8 mouse cellular contexts compared by ENCODE assay signal in genomic region chr10:94036375-94036758, GRCm38 (mm10). TPM values are rescaled to one million over a fixed set of nuclear protein-coding genes. Genes with fewer than 3 reads are reported as not detected.
DNase-seq lines count a peak whose midpoint lies in the region; ATAC-seq and TF ChIP-seq lines count a peak whose summit lies in the region.

No protein-coding gene starts in this region.

- H3K9ac ChIP-seq in heart, embryonic 13.5 days, result peak overlapping the region; percentile 93
- H3K9ac ChIP-seq in neural tube, embryonic 13.5 days, result peak overlapping the region; percentile 81

- peaks cover 32% of the 10 kb centered on the region for H3K4me1 ChIP-seq in heart, embryonic 13.5 days
- peaks cover 42% of the 10 kb centered on the region for H3K4me1 ChIP-seq in neural tube, embryonic 13.5 days (replicated peaks)

- peak overlapping the region; percentile 73 for H3K4me2 ChIP-seq in heart, embryonic 13.5 days
- peak overlapping the region; percentile 69 for H3K4me2 ChIP-seq in neural tube, embryonic 13.5 days

- H3K9me3 ChIP-seq in heart, embryonic 13.5 days, result no peaks in the 10 kb centered on the region
- no peaks in the 10 kb centered on the region for H3K9me3 ChIP-seq in neural tube, embryonic 13.5 days

- no peaks in the 10 kb centered on the region for H3K27me3 ChIP-seq in heart, embryonic 13.5 days (replicated peaks)
- H3K27me3 ChIP-seq in C2C12 (ENCODE audit: control insufficient read depth, insufficient read depth, insufficient read length), result no peaks in the 10 kb centered on the region
- no peaks in the 10 kb centered on the region for H3K27me3 ChIP-seq in neural tube, embryonic 13.5 days

- TF ChIP-seq CTCF in C2C12 (IDR thresholded peaks at IDR 0.05; ENCODE audit: control insufficient read depth, insufficient read depth, insufficient read length), result no peak

- under 1% methylated on average over 32 of the region's 32 CpGs for WGBS in heart, embryonic 13.5 days
- WGBS in neural tube, embryonic 13.5 days, result under 1% methylated on average over 32 of the region's 32 CpGs

- H3K27ac ChIP-seq in heart, embryonic 13.5 days (replicated peaks), result peak overlapping the region; percentile 77
- H3K27ac ChIP-seq in neural tube, embryonic 13.5 days (replicated peaks), result peak overlapping the region; percentile 71

- H3K36me3 ChIP-seq in heart, embryonic 13.5 days, result peaks cover 6% of the 10 kb centered on the region; the same call in 1 of the 2 replicates
- H3K36me3 ChIP-seq in C2C12 (ENCODE audit: control insufficient read depth, insufficient read depth), result peaks cover under 1% of the 10 kb centered on the region
- H3K36me3 ChIP-seq in neural tube, embryonic 13.5 days, result no peaks in the 10 kb centered on the region; the same call in 1 of the 2 replicates

- peaks cover 15% of the 10 kb centered on the region for H3K79me3 ChIP-seq in C2C12 (ENCODE audit: low read depth)

- peaks cover 42% of the 10 kb centered on the region for H3K79me2 ChIP-seq in C2C12 (ENCODE audit: control insufficient read depth, insufficient read depth)

- no peak; the same call in 1 of the 2 replicates for ATAC-seq in heart, embryonic 13.5 days (ENCODE audit: extremely low read depth, insufficient number of reproducible peaks, low FRiP score, low TSS enrichment)
- ATAC-seq in neural tube, embryonic 13.5 days (ENCODE audit: low read depth), result peak; percentile 41; the same call in 1 of the 2 replicates

- peak overlapping the region; percentile 95 for H3K4me3 ChIP-seq in heart, embryonic 13.5 days
- peak overlapping the region; percentile 63 for H3K4me3 ChIP-seq in C2C12 (ENCODE audit: insufficient read depth, poor library complexity, severe bottlenecking)
- peak overlapping the region; percentile 80 for H3K4me3 ChIP-seq in neural tube, embryonic 13.5 days

- DNase-seq in heart, adult 8-10 months (ENCODE audit: low spot score), result no peak
- DNase-seq in c-Kit-positive CD71-positive TER-119-negative erythroid progenitor cells, embryonic 14.5 days (ENCODE audit: low read depth), result peak; percentile 15
- DNase-seq in induced T-regulatory cell, adult 2 months (ENCODE audit: low read depth), result peak; percentile 57
- no peak for DNase-seq in cerebellum, postnatal 36 days
- DNase-seq in natural killer cell, adult 2 months (ENCODE audit: low spot score in 2 of 2), result no peak

- H3ac ChIP-seq in C2C12 (ENCODE audit: control insufficient read depth, insufficient read length, low read depth), result peak overlapping the region; percentile 99

TF ChIP-seq in C2C12, 6 proteins besides CTCF, POLR2A, EP300 and RAD21:
- TF ChIP-seq CEBPB (IDR thresholded peaks at IDR 0.05; ENCODE audit: low read depth), result no peak

RNA-seq across cellular contexts. Expression of gene Fgd6, which starts 0.6 kb away (rescaled TPM):
- 2.1 and 2.2 TPM in 2 replicates for polyA plus RNA-seq in heart, embryonic 13.5 days (2015; fragmentation: Nextera tagmentation; extraction: Ambion mirVana)
- total RNA-seq in heart, adult 8-10 months (2022), result 1 to 10 TPM; 5.4 to 6.2 (median 5.7) TPM
- polyA plus RNA-seq in C2C12 (2012; fragmentation: generic; extraction: Trizol), result 1.3 TPM
- polyA plus RNA-seq in neural tube, embryonic 13.5 days (2015; fragmentation: Nextera tagmentation; extraction: Ambion mirVana), result 2.7 and 3.2 TPM in 2 replicates

RNA-seq across cellular contexts. Expression of gene Vezt, which starts 0.8 kb away (rescaled TPM):
- 21.2 and 23.2 TPM in 2 replicates for polyA plus RNA-seq in heart, embryonic 13.5 days (2015; fragmentation: Nextera tagmentation; extraction: Ambion mirVana)
- total RNA-seq in heart, adult 8-10 months (2022), result 10 to 100 TPM; 38.7 to 42.8 (median 41.4) TPM
- 10.2 TPM for polyA plus RNA-seq in C2C12 (2012; fragmentation: generic; extraction: Trizol)
- 49.9 and 61.0 TPM in 2 replicates for polyA plus RNA-seq in neural tube, embryonic 13.5 days (2015; fragmentation: Nextera tagmentation; extraction: Ambion mirVana)

Comparison
In these comparisons a context has a peak if more than half of its experiments do, and no peak if none do; other contexts are left out.
1. DNase-seq: peak in c-Kit-positive CD71-positive TER-119-negative erythroid progenitor cells, embryonic 14.5 days (single experiment) and induced T-regulatory cell, adult 2 months (single experiment); none in heart, adult 8-10 months (single experiment), cerebellum, postnatal 36 days (0 of 2) and natural killer cell, adult 2 months (0 of 2).
2. Peak in every context shown above with its lines, with median percentiles within 50 percentile points of each other: H3K4me3 ChIP-seq.